Mouse (Mus musculus) mature B cell (primary cell): Measurements from ENCODE around the gene Gm13275.
"Not testable (repeated sequence)": the region's sequence is repeated elsewhere in the genome, so short reads cannot be mapped to it uniquely, and the experiment has no call there.

Experiments used
- in situ Hi-C: fragments of 300-500 bp; cut with MboI; formaldehyde crosslinking; loops from 2 replicates; pipeline ENCODE4 v1.14.3; 2019

Gm13275 gene

DNA sequence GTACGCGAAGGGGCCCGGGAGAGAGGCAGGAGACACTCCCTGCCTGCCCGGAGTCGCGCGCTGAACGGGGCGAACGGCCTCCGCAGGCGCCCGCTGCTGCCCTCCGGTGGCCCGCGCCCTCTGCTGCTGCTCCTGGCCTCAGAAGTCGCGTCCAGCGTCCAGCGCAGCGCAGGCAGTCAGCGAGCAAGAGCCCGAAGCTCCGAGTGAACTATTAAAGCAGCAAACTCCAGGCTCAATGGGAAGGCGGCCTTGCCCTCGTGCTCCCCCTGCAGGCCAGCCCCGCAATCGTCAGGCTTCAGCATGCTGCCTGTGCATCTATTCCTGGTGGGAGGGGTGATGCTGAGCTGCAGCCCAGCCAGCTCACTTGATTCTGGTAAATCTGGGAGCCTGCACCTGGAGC lies 2.8 kb downstream of the Gm13275 start, which contains the start of gene Gm13279:
Gm13279 (plus strand) TSS at position 301 of the 400 bp plus-strand sequence.
- in situ Hi-C loops: not testable (repeated sequence)

- in situ Hi-C loops: not testable (repeated sequence)
Observed at GRCm38 (mm10) chr4:88799365-88799764, 5.1 kb downstream of the Gm13275 start, which contains the start of gene Gm13285. Gene Gm13285 (plus strand): TSS chr4:88799665.

DNA sequence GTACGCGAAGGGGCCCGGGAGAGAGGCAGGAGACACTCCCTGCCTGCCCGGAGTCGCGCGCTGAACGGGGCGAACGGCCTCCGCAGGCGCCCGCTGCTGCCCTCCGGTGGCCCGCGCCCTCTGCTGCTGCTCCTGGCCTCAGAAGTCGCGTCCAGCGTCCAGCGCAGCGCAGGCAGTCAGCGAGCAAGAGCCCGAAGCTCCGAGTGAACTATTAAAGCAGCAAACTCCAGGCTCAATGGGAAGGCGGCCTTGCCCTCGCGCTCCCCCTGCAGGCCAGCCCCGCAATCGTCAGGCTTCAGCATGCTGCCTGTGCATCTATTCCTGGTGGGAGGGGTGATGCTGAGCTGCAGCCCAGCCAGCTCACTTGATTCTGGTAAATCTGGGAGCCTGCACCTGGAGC lies 8.7 kb downstream of the Gm13275 start, which contains the start of gene Gm13287:
Gm13287 (plus strand) TSS at position 301 of the 400 bp plus-strand sequence.
- in situ Hi-C loops: not testable (repeated sequence)

- in situ Hi-C loops: not testable (repeated sequence)
Observed at GRCm38 (mm10) chr4:88805231-88805630, 10.9 kb downstream of the Gm13275 start, which contains the start of gene Gm13288. Gene Gm13288 (plus strand): TSS chr4:88805531.

- in situ Hi-C loops: not testable (repeated sequence)
Observed at GRCm38 (mm10) chr4:88805761-88806160, 11.5 kb downstream of the Gm13275 start.

GRCm38 (mm10) chr4:88815928-88816327 lies 21.6 kb downstream of the Gm13275 start, which contains the start of gene Ifna7:
Gene Ifna7 (plus strand): TSS chr4:88816228.
- in situ Hi-C loops: no loop called here

- in situ Hi-C loops: no loop called here
Observed at GRCm38 (mm10) chr4:88819659-88820058, 25.4 kb downstream of the Gm13275 start, which contains the start of gene Ifna11. Gene Ifna11 (plus strand): TSS chr4:88819959.

- in situ Hi-C loops: no loop called here
Observed at GRCm38 (mm10) chr4:88822995-88823394, 28.7 kb downstream of the Gm13275 start.

DNA sequence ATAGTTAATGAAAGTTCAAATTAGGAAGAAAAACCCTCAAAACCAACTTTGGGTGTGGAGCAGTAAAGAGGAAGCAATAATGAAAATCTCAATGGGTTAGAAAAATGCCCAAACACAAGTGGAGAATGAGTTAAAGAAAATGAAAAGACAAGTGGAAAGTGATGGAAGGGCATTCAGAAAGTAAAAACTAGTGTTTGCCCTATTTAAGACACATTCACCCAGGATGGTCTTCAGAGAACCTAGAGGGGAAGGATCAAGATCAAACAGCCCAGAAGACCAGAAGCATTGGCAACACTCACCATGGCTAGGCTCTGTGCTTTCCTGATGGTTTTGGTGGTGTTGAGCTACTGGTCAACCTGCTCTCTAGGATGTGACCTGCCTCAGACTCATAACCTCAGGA lies 32.8 kb downstream of the Gm13275 start, which contains the start of gene Ifna6:
Ifna6 (plus strand) TSS at position 301 of the 400 bp plus-strand sequence.
- in situ Hi-C loops: not testable (repeated sequence)

- in situ Hi-C loops: no loop called here
Observed at GRCm38 (mm10) chr4:88830523-88830922, 36.2 kb downstream of the Gm13275 start.

DNA sequence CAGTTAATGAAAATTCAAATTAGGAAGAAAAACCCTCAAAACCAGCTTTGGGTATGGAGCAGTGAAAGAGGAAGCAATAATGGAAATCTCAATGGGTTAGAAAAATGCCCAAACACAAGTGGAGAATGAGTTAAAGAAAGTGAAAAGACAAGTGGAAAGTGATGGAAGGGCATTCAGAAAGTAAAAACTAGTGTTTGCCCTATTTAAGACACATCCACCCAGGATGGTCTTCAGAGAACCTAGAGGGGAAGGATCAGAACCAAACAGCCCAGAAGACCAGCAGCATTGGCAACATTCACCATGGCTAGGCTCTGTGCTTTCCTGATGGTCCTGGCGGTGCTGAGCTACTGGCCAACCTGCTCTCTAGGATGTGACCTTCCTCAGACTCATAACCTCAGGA lies 40.9 kb downstream of the Gm13275 start, which contains the start of gene Ifna5:
Ifna5 (plus strand) TSS at position 301 of the 400 bp plus-strand sequence.
- in situ Hi-C loops: not testable (repeated sequence)

- in situ Hi-C loops: no loop called here
Observed at GRCm38 (mm10) chr4:88838828-88839227, 44.5 kb downstream of the Gm13275 start.

DNA sequence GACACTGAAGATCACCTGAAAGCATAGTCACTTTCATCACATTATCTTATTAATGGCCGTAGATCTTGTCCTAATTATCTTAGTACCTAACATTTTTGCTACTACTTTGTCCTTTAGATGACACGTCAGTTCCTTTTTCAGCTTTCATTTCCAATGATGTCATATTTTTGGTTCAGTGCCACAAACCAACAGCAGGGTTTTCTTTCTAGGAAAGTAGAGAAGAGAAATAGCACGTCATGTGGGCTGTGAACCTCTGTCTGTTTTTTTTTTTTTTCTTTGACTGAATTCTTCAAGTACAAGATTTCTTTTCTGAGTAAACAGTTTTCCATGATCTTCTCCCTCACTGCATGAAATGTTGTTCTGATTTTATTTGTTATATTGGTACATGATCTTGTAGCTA lies 45.8 kb downstream of the Gm13275 start:
- in situ Hi-C loops: no loop called here

GRCm38 (mm10) chr4:88841438-88841911 lies 47.2 kb downstream of the Gm13275 start, which contains the start of gene Ifna4:
Gene Ifna4 (plus strand): TSS chr4:88841861.
- in situ Hi-C loops: no loop called here
